Mouse (Mus musculus) ZHBTc4 (cell line): ENCODE data around the gene Triobp.

ENCODE experiments used
- DNase-seq: peaks from one replicate; pipeline ENCODE4 v3.0.0-alpha.2; 2011; ENCODE audit warnings: low read depth, low spot score

Triobp gene

GRCm38 (mm10) chr15:78962885-78963284 is 15.4 kb downstream of the Triobp start:
- DNase-seq, result peak; percentile 83

DNA sequence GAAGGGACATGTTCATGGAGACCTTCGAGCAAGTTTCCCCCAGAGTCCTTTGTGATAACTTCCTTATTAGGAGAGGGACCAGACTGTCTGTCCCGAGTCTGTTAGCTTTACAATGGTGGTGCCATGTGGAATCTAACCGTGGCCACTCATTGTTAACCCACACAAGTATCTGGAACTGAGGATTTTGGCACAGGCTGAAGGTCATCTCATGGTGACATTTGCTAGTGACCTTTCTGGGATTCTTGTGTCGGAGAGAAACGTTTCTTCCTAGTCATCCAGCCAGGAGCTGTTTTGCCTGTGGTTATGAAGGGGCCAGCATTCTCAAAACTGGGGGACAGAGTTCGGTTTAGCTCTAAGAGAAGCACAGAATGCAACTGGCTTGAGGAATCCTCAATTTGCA is 24.1 kb downstream of the Triobp start:
- DNase-seq, result no peak

GRCm38 (mm10) chr15:78973950-78974349 is 26.4 kb downstream of the Triobp start:
- no peak for DNase-seq

DNA sequence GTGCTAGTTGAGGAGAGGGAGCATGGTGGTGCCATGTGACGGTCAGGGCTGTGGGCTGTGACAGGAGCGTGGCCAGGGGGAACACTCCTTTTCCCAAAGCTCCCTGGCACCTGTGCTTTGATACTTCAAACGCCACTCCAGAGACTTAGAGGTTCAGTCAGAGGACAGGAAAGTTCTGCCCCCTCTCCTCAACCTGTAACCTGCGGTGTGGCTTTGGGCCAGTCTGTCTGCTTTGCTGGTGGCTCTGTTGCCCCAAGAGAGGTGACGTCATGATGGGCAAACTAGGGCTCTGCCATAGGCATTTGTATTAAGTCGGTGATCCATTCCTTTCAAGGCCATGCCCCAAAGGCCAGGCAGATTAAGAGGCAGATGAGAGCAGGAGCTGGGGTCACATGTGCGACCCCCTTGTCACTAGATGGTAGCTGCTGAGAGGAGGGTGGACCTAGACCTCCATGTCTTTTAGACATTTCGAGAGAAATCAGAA is 30.2 kb downstream of the Triobp start:
- DNase-seq, result no peak

GRCm38 (mm10) chr15:78978875-78979274 is 31.4 kb downstream of the Triobp start:
- DNase-seq, result no peak

- no peak for DNase-seq
Measured at GRCm38 (mm10) chr15:78980084-78980483, 32.6 kb downstream of the Triobp start.

DNA sequence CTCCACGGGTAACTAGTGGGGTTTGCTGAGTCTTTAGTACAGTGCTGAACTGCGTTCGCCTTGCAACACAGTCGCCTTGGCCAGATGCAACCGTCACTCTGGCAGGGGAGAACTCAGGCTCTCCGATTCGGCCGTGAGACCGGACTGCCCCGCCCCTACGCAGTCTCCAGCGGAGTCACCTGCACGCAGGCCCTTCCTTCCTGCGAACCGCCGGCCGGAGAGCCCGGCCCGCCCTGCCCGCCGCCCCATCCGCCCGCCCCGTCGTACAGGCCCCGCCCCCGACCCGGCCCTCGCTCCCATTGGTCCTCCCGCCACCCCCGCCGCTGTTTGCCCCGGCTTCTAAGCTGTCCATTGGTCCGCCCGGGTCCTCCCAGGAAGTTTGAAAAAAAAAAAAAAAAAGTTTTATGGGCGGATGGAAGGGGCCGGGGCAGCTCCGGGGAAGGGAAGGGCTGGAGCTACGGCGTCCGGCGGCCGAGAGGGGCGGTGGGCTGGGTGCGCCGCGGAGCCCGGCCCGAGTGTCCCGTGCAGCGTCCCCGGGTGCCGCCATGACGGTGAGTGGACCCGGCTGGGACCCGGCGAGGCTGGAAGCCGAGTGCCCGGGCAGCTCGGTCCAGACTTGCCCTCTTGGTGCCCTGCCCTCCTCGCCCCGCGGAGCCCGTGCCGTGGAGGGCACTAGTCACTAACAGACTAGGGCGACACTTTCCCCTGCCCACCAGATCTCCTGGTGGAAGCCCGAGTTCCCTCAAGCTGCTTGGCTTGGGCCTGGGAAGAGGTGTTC is 35.3 kb downstream of the Triobp start:
- DNase-seq, result peak; percentile 96

- DNase-seq, result peak; percentile 93
Measured at GRCm38 (mm10) chr15:78983436-78984285, 36.1 kb downstream of the Triobp start.

DNA sequence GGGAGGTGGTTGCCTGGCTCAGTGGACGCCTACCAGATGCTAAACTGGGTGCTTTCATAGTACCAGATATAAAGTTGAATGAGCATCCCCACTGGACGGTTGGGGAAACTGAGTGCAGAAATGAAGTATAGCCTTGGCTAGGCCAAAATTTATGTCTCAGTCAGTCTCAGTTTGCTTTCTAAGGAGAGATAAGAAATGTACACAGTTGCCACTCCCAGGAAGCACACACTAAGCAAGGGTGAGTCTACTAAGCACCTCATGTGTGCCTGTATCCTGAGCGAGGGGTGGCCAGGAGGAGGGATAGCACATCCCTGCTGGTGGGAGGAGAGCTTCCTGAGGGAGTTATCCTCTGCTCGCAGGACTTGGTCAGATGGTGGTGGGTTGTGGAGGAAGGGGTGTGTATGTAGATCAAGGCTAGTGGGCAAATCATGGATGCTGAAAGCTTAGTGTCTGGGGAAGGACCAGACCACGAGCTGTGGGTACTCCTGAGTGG is 36.8 kb downstream of the Triobp start:
- DNase-seq, result no peak

DNA sequence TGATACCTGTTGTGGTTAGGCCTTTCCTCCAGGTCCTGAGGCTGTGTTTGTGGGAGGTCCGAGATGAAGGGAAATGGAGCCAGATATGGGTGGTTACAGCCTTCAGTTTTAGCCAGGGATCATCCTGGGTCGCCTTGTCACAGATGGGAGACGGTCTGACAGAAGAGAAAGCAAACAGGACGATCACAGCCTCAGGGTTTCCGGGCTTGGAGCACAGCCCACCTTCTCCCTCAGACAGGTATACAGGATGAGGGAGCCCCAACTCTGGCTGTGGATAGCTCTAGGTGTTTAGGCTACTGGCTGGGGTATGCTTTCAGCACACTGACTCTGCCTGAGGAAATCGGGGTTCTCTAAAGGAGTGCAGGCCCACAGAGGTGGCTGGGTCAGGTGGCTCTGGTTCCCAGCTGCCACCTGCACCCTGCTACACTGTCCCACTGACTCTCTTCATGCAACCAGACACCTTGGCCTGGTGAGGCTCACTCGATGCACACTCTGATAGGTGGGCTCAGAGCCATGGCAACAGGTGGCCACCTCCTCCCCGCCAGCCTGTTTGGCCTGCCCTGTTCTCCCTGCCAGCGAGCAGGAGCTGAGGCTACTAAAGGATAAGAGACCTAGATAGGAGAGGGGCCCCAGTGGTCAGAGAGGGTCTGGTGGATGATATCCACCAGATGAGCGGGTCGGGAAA is 39.2 kb downstream of the Triobp start:
- DNase-seq, result no peak

GRCm38 (mm10) chr15:78988499-78988971 is 41.0 kb downstream of the Triobp start:
- no peak for DNase-seq

- DNase-seq, result no peak
Measured at GRCm38 (mm10) chr15:78989152-78990092, 41.9 kb downstream of the Triobp start.

GRCm38 (mm10) chr15:78990093-78990463 is 42.6 kb downstream of the Triobp start:
- no peak for DNase-seq

GRCm38 (mm10) chr15:78990970-78991525 is 43.5 kb downstream of the Triobp start:
- DNase-seq, result no peak

DNA sequence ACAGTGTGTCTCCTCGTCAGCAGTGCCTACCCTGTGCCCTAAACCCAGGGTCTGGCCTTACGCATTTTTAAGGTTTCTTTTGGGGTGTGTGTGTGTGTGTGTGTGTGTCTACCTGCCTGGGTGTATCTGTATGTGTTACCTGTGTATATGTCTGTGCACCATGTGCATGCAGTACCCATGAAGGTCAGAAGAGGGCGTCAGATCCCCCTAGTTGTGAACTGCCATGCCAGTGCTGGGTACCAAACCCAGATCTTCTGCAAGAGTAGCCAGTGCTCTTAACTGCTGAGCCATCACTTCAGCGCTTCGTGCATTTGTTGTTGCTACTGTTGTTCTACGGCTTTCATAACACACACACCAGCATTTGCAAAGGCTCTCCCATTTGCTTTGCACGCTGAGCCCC is 44.7 kb downstream of the Triobp start:
- DNase-seq, result peak; percentile 67

DNA sequence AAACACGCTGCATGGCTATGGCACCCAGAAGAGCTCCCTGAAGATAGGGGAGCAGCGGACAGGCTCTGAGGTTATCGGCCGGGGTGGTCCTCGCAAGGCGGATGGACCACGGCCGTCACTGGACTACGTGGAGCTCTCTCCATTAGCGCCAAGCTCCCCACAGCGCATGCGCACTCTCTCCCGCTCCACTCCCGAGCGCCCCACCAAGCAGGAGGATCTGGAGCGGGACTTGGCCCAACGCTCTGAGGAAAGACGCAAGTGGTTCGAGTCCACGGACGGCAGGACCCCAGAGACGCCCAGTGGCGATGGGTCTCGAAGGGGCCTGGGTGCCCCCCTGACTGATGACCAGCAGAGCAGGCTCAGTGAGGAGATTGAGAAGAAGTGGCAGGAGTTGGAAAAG is 45.4 kb downstream of the Triobp start:
- DNase-seq, result peak; percentile 65

DNA sequence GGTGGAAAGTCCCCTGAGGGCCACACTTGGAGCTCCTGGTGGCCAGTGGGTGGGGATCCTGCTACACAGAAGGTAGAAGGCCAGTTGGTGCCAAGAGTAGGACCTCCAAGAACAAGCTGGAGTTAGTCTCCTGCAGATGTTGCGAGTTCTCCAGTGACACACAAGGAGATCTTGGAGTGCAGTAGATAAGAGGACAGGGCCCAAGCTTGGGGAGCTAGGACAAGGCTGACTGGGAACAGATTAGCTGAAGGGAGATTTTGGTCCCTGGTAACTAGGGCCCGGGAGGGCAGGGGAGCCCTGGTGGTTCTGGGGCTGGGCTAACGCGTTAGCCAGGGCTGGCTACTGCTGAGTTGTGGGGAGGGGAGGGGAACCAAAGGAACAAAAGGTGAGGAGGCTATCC is 48.4 kb downstream of the Triobp start:
- no peak for DNase-seq

DNA sequence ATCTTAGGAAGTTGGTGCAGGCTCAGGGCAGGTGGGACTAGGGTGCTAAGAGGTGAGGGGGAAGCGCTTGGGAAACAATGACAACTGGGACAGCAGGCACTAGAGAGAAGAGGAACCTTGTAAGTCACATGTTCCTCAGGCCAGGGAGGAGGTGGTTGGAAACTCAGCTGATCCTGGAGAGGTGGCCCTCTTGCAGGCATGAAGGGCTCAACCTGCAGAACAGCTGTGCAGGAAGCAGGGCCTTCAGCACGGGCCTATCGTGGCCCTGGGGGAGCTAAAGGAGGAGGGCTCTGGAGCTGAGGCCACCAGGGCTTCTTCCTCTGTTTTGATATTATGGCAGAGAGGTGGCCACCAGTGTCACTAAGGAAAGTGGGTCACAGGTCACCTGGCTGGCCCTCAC is 49.1 kb downstream of the Triobp start:
- no peak for DNase-seq

GRCm38 (mm10) chr15:78998348-78998747 is 50.8 kb downstream of the Triobp start:
- peak; percentile 39 for DNase-seq

GRCm38 (mm10) chr15:78999586-78999985 is 52.1 kb downstream of the Triobp start:
- DNase-seq, result no peak
